Comparison of ENCODE assay signal across 8 mouse cellular contexts in the genomic region with DNA sequence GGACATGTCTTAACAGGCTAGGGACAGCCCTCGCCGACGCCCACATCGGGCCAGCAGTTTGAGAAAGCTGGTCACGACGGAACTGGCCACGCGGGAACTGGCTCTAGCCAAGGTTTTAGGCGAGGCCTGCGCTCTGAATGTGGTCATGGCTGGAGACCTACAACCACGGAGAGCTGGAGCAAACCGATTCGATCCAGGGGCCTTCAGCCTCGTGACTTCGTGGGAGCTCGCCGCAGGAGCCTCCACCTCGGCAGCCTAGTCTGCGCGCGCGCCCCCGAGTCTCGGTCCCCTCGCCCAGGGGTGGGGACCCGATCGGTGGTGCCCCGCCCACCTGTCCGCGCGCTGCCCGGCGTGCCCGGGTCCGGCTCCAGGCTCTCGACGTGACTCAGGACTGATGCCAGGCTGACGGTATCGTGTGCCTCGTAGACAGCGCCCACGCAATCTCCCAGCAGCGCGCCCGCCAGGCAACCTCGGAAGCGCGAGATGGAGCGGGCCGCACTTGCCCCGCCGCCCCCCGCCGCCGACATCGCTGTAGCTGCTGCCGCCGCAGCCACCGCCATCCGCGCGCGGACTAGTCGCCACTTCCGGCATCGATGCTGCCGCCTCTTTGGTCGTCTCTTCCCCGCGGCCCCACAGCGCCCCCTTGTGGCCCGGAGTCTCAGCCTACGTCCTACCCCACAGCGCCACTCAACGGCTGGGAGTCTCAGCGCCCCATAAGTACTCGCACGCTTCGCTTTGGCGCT. TPM values are rescaled to one million over a fixed set of nuclear protein-coding genes. Genes with fewer than 3 reads are reported as not detected.
DNase-seq lines count a peak whose midpoint lies in the region; ATAC-seq and TF ChIP-seq lines count a peak whose summit lies in the region.

TSS of gene Adprhl2 (minus strand) at position 593 of the 743 bp plus-strand sequence.

- peaks cover 38% of the 10 kb centered on the region for H3K27me3 ChIP-seq in E14TG2a.4 (ENCODE audit: insufficient read depth, low read length)
- peaks cover 26% of the 10 kb centered on the region for H3K27me3 ChIP-seq in forebrain, embryonic 13.5 days
- peaks cover 2% of the 10 kb centered on the region; the same call in 1 of the 2 replicates for H3K27me3 ChIP-seq in liver, postnatal 0 days (ENCODE audit: insufficient read depth, low read length)
- H3K27me3 ChIP-seq in neural tube, embryonic 14.5 days (ENCODE audit: control insufficient read depth, insufficient read depth, low read length): no peaks in the 10 kb centered on the region

- TF ChIP-seq CTCF in E14TG2a.4 (conservative IDR thresholded peaks at IDR 0.05; ENCODE audit: low read length): peak; percentile 90
- peak; percentile 100 for TF ChIP-seq CTCF in liver, postnatal 0 days (IDR thresholded peaks at IDR 0.05; ENCODE audit: low read depth)

- under 1% methylated on average over 78 of the region's 80 CpGs for WGBS in forebrain, embryonic 13.5 days
- WGBS in large intestine, adult 2 months: 1% methylated on average over 80 of the region's 80 CpGs
- under 1% methylated on average over 74 of the region's 80 CpGs for WGBS in liver, postnatal 0 days (ENCODE audit: insufficient replicate concordance)
- WGBS in neural tube, embryonic 14.5 days: under 1% methylated on average over 77 of the region's 80 CpGs

- peak within 1 kb of the TSS; percentile 90 for H3K4me2 ChIP-seq in forebrain, embryonic 13.5 days
- H3K4me2 ChIP-seq in liver, postnatal 0 days (ENCODE audit: low read depth, low read length): peak within 1 kb of the TSS; percentile 87
- H3K4me2 ChIP-seq in neural tube, embryonic 14.5 days (ENCODE audit: low read depth, low read length): peak within 1 kb of the TSS; percentile 76

- DNase-seq in c-Kit-positive CD71-positive TER-119-positive erythroid progenitor cells, embryonic 14.5 days (ENCODE audit: low spot score): peak; percentile 96
- DNase-seq in heart, postnatal 10 days: peak; percentile 98 to 100
- peak; percentile 81 for DNase-seq in large intestine, adult 2 months (ENCODE audit: low read depth, low spot score)
- DNase-seq in liver, postnatal 0 days: peak; percentile 99
- DNase-seq in testis, postnatal 10 days (ENCODE audit: low spot score): peak; percentile 100

- H3K36me3 ChIP-seq in E14TG2a.4 (ENCODE audit: insufficient read depth, low read length): peaks cover 42% of the 10 kb centered on the region
- peaks cover 29% of the 10 kb centered on the region for H3K36me3 ChIP-seq in forebrain, embryonic 13.5 days (ENCODE audit: poor library complexity, severe bottlenecking)
- H3K36me3 ChIP-seq in liver, postnatal 0 days (replicated peaks; ENCODE audit: insufficient read depth, low read length): peaks cover 21% of the 10 kb centered on the region
- H3K36me3 ChIP-seq in neural tube, embryonic 14.5 days (ENCODE audit: control insufficient read depth, insufficient read depth, low read length): peaks cover 18% of the 10 kb centered on the region

- H3K9ac ChIP-seq in forebrain, embryonic 13.5 days: peak within 1 kb of the TSS; percentile 89
- H3K9ac ChIP-seq in liver, postnatal 0 days (replicated peaks): peak within 1 kb of the TSS; percentile 83
- H3K9ac ChIP-seq in neural tube, embryonic 14.5 days (replicated peaks; ENCODE audit: low read depth, low read length): peak within 1 kb of the TSS; percentile 83

- H3K4me1 ChIP-seq in E14TG2a.4 (replicated peaks; ENCODE audit: low read depth, low read length): peaks cover 79% of the 10 kb centered on the region
- H3K4me1 ChIP-seq in forebrain, embryonic 13.5 days: peaks cover 31% of the 10 kb centered on the region
- H3K4me1 ChIP-seq in liver, postnatal 0 days (ENCODE audit: insufficient read depth): peaks cover 4% of the 10 kb centered on the region; the same call in 1 of the 2 replicates
- H3K4me1 ChIP-seq in neural tube, embryonic 14.5 days (ENCODE audit: control insufficient read depth, insufficient read depth, low read length): peaks cover 7% of the 10 kb centered on the region

- peak within 1 kb of the TSS; percentile 81 for H3K27ac ChIP-seq in forebrain, embryonic 13.5 days
- peak within 1 kb of the TSS; percentile 86 for H3K27ac ChIP-seq in liver, postnatal 0 days (ENCODE audit: low read depth)
- peak within 1 kb of the TSS; percentile 81 for H3K27ac ChIP-seq in neural tube, embryonic 14.5 days (ENCODE audit: low read depth, low read length)

- intact Hi-C loops in heart, postnatal 10 days (cut with DNase I): loop anchor here (5.0 kb wide), 1 partner anchor 106 kb away; the partner anchor contains the start of gene Ago3

- H3K9me3 ChIP-seq in E14TG2a.4 (ENCODE audit: low read length): no peaks in the 10 kb centered on the region
- H3K9me3 ChIP-seq in forebrain, embryonic 13.5 days (replicated peaks): no peaks in the 10 kb centered on the region
- no peaks in the 10 kb centered on the region for H3K9me3 ChIP-seq in liver, postnatal 0 days (ENCODE audit: low read length)
- H3K9me3 ChIP-seq in neural tube, embryonic 14.5 days (ENCODE audit: control insufficient read depth, low read length): no peaks in the 10 kb centered on the region

- peak; percentile 88 for ATAC-seq in forebrain, embryonic 13.5 days
- peak; percentile 87 for ATAC-seq in liver, postnatal 0 days
- ATAC-seq in neural tube, embryonic 14.5 days (ENCODE audit: low read depth): peak; percentile 88

- TF ChIP-seq EP300 in liver, postnatal 0 days (IDR thresholded peaks at IDR 0.05; ENCODE audit: low read depth): no peak

- peak within 1 kb of the TSS; percentile 96 for H3K4me3 ChIP-seq in E14TG2a.4 (replicated peaks; ENCODE audit: low read length)
- H3K4me3 ChIP-seq in forebrain, embryonic 13.5 days: peak within 1 kb of the TSS; percentile 81
- H3K4me3 ChIP-seq in liver, postnatal 0 days (ENCODE audit: low read depth, low read length): peak within 1 kb of the TSS; percentile 81
- H3K4me3 ChIP-seq in neural tube, embryonic 14.5 days (ENCODE audit: low read depth, low read length): peak within 1 kb of the TSS; percentile 65

RNA-seq across cellular contexts. Expression of gene Adprhl2, which starts in this region (rescaled TPM):
- polyA plus RNA-seq in forebrain, embryonic 13.5 days (2015; fragmentation: Nextera tagmentation; extraction: Ambion mirVana): 70.9 and 81.6 TPM in 2 replicates
- 10 to 100 TPM; 17.0 to 18.9 TPM for total RNA-seq in heart, postnatal 10 days (2021)
- 24.7 and 27.9 TPM in 2 replicates for polyA plus RNA-seq in large intestine, adult 2 months (2012; rRNA removed)
- 31.9 and 34.3 TPM in 2 replicates for polyA plus RNA-seq in liver, postnatal 0 days (2015; fragmentation: Nextera tagmentation; extraction: Ambion mirVana)
- 51.7 and 54.1 TPM in 2 replicates for polyA plus RNA-seq in neural tube, embryonic 14.5 days (2014; fragmentation: Nextera tagmentation; extraction: Ambion mirVana)

Comparison
In these comparisons a context has a peak if more than half of its experiments do, and no peak if none do; other contexts are left out.
1. Peak in every context shown above with its lines: DNase-seq, ATAC-seq, H3K4me3 ChIP-seq and H3K27ac ChIP-seq.